Mouse (Mus musculus): Measurements from ENCODE around the gene Lclat1. TPM values are rescaled to one million over a fixed set of nuclear protein-coding genes. Genes with fewer than 3 reads are reported as not detected.

Lclat1 gene
- polyA plus RNA-seq, 1 experiment from 2014 or later = 15.2 TPM

DNA sequence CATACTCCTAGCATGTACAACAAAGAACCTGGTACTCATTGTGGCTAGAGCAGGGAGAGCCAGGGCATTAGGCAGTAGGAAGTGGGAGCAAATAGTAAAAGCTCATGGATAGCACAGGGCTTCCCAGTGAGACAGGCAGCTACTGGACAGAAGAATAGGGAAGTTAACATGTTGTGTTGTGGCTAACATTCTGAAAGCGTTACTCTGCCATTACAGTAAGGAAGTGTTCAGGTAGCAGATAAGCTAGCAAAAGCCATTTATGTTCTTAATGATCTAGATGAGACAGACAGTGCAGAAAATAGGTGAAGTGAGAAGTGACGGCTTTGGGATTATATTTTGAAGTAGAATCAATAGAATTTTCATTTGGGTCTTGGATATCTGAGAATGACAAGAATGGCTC is 118.8 kb downstream of the Lclat1 start:
- H3K4me1 ChIP-seq (replicated peaks; ENCODE audit: control insufficient read depth, insufficient read depth, low read length) = no peaks in the 10 kb centered on the region; the same call in 1 of the 2 replicates
- WGBS = 91% methylated on average over 2 of the region's 2 CpGs
- ATAC-seq (replicated peaks; ENCODE audit: low FRiP score) = no peak

DNA sequence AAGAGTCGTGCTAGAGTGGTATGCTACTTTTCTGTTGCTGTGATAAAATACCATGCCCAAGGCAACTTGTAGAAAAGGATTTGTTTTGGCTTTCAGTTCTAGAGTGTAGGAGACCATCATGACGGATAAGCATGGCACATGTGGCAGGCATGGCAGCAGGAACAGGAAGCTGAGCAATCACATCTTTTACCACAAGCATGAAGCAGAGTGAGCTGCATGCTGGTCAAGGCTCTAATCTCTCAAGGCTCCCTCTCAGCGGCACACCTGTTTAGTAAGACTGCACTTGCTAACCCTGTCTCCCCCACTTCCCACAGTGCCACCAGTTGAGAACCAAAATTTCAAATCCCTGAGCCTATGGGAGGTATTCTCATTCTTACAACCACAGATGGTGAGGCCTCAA is 119.6 kb downstream of the Lclat1 start:
- Histone ChIP-seq H3K9me3 (ENCODE audit: control insufficient read depth, low read length) (no peaks in the 10 kb centered on the region), H3K9ac (ENCODE audit: low read length) (no peak overlapping the region), H3K4me3 (ENCODE audit: low read depth, low read length) (no peak overlapping the region), H3K27ac (ENCODE audit: low read depth, low read length) (no peak overlapping the region), H3K4me2 (ENCODE audit: low read depth, low read length, severe bottlenecking) (no peak overlapping the region), H3K36me3 (ENCODE audit: control insufficient read depth, insufficient read depth, low read length) (no peaks in the 10 kb centered on the region), H3K4me1 (replicated peaks; ENCODE audit: control insufficient read depth, insufficient read depth, low read length) (no peaks in the 10 kb centered on the region; the same call in 1 of the 2 replicates), H3K27me3 (ENCODE audit: control insufficient read depth, insufficient read depth, low read length) (no peaks in the 10 kb centered on the region)
- WGBS = 92% methylated on average over 3 of the region's 3 CpGs
- no peak for ATAC-seq (replicated peaks; ENCODE audit: low FRiP score)
- no peak for DNase-seq (ENCODE audit: low spot score)

More for the DNA sequence above, 118.8 kb downstream of the Lclat1 start:
- no peak overlapping the region for H3K27ac ChIP-seq (ENCODE audit: low read depth, low read length)
- H3K4me3 ChIP-seq (ENCODE audit: low read depth, low read length) = no peak overlapping the region
- H3K4me2 ChIP-seq (ENCODE audit: low read depth, low read length, severe bottlenecking) = no peak overlapping the region
- DNase-seq (ENCODE audit: low spot score) = no peak
- H3K36me3 ChIP-seq (ENCODE audit: control insufficient read depth, insufficient read depth, low read length) = no peaks in the 10 kb centered on the region
- H3K27me3 ChIP-seq (ENCODE audit: control insufficient read depth, insufficient read depth, low read length) = no peaks in the 10 kb centered on the region
- no peaks in the 10 kb centered on the region for H3K9me3 ChIP-seq (ENCODE audit: control insufficient read depth, low read length)
- no peak overlapping the region for H3K9ac ChIP-seq (ENCODE audit: low read length)

DNA sequence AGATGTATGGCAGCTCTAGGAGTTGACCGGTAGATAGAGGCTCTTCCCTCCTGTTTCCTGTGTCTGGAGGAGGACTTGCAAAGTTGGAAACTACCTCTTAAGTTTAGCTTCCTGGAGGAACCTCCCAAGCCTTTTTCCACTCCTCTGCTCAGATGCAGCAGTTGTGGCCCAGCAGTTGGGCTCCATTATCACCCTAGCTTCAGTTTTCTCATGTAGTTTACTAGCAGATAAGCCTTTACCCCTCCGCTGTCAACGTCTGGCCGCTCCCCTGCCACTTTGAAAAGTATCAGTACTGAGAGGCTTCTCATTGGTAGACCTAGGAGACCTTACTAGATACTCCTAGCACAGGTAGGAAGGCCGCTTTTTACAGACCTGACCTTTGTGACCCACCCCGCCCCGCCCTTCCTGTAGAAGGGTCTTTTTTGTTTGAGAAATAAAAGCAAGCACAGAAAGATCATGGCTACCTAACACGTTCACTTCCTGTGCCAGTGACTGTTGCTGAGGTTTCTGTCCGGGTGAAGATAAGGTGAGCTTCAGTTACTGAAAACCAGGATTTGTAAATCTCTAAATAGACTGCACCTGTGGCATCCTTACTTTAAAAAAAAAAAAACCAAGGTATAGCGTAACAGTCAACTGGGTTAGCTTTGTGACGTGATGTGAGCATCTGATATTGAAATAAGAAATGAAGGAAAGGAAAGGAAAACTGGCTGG is 121.8 kb downstream of the Lclat1 start:
- Histone ChIP-seq H3K9me3 (ENCODE audit: control insufficient read depth, low read length) (no peaks in the 10 kb centered on the region), H3K4me1 (replicated peaks; ENCODE audit: control insufficient read depth, insufficient read depth, low read length) (no peaks in the 10 kb centered on the region; the same call in 1 of the 2 replicates), H3K4me2 (ENCODE audit: low read depth, low read length, severe bottlenecking) (no peak overlapping the region), H3K4me3 (ENCODE audit: low read depth, low read length) (no peak overlapping the region), H3K9ac (ENCODE audit: low read length) (no peak overlapping the region), H3K27ac (ENCODE audit: low read depth, low read length) (no peak overlapping the region), H3K27me3 (ENCODE audit: control insufficient read depth, insufficient read depth, low read length) (no peaks in the 10 kb centered on the region), H3K36me3 (ENCODE audit: control insufficient read depth, insufficient read depth, low read length) (no peaks in the 10 kb centered on the region)
- WGBS = 90% methylated on average over 11 of the region's 11 CpGs
- DNase-seq (ENCODE audit: low spot score) (no peak), ATAC-seq (replicated peaks; ENCODE audit: low FRiP score) (no peak)

DNA sequence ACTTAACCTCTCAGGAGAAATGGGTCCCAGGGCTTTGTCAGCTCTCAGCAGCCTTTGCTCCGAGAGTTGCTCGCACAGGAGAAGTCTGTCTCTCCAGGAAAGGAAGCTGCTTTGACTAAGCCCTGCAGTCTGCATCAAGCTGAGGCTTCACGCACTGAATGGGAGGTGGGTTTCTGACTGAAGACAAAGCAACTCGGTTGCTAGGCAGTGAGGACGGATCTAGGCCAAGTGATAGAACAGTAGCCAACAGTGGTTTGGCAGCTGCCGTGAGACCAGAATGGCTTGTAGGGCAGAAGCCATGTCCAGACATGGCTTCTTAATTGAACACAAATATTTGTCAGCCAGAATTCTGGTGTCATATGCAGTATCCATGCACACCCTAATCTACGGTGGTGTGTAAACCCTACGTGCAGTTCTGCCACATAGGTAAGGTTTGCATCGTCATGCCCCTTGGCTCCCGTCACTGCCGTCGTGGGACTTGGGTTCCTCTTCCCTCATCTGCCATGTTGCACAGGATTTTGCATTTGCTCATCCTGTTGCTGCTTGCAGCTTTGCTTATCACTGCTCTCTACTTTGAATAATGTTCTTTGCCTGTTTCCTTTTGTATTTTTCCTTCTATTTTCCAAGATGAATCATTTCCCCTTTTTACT is 122.7 kb downstream of the Lclat1 start:
- no peak overlapping the region for H3K9ac ChIP-seq (ENCODE audit: low read length)
- H3K27ac ChIP-seq (ENCODE audit: low read depth, low read length) = no peak overlapping the region
- H3K4me2 ChIP-seq (ENCODE audit: low read depth, low read length, severe bottlenecking) = no peak overlapping the region
- no peak overlapping the region for H3K4me3 ChIP-seq (ENCODE audit: low read depth, low read length)
- DNase-seq (ENCODE audit: low spot score) = no peak
- H3K9me3 ChIP-seq (ENCODE audit: control insufficient read depth, low read length) = no peaks in the 10 kb centered on the region
- no peaks in the 10 kb centered on the region; the same call in 1 of the 2 replicates for H3K4me1 ChIP-seq (replicated peaks; ENCODE audit: control insufficient read depth, insufficient read depth, low read length)
- H3K36me3 ChIP-seq (ENCODE audit: control insufficient read depth, insufficient read depth, low read length) = no peaks in the 10 kb centered on the region
- 79% methylated on average over 12 of the region's 12 CpGs for WGBS
- no peak for ATAC-seq (replicated peaks; ENCODE audit: low FRiP score)
- H3K27me3 ChIP-seq (ENCODE audit: control insufficient read depth, insufficient read depth, low read length) = no peaks in the 10 kb centered on the region

DNA sequence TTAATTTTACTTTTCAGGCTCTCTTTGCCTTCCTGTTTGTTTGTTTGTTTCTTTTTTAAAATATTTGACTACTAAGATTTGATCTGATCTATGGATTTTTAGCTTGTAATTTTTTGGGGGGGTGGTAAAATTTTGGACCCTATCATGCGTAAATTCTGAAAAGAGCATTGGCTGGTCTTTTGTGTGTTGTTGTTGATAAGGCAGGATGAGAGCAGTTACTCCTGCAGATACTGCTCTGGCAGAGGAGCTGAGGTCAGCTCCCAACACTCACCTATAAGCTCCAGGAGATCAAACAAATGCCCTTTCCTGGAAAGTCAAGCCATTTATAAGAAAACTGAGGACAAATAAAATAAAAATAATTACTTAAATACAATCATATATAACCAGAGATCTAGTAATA is 123.6 kb downstream of the Lclat1 start:
- Histone ChIP-seq H3K27ac (ENCODE audit: low read depth, low read length) (no peak overlapping the region), H3K27me3 (ENCODE audit: control insufficient read depth, insufficient read depth, low read length) (no peaks in the 10 kb centered on the region), H3K9ac (ENCODE audit: low read length) (no peak overlapping the region), H3K9me3 (ENCODE audit: control insufficient read depth, low read length) (no peaks in the 10 kb centered on the region), H3K4me3 (ENCODE audit: low read depth, low read length) (no peak overlapping the region), H3K36me3 (ENCODE audit: control insufficient read depth, insufficient read depth, low read length) (no peaks in the 10 kb centered on the region), H3K4me2 (ENCODE audit: low read depth, low read length, severe bottlenecking) (no peak overlapping the region), H3K4me1 (replicated peaks; ENCODE audit: control insufficient read depth, insufficient read depth, low read length) (no peaks in the 10 kb centered on the region)
- no peak for DNase-seq (ENCODE audit: low spot score)
- 94% methylated on average over 1 of the region's 1 CpGs for WGBS
- ATAC-seq (replicated peaks; ENCODE audit: low FRiP score) = no peak

GRCm38 (mm10) chr17:73232593-73232992 is 124.8 kb downstream of the Lclat1 start:
- Histone ChIP-seq H3K4me2 (ENCODE audit: low read depth, low read length, severe bottlenecking) (no peak overlapping the region), H3K27me3 (ENCODE audit: control insufficient read depth, insufficient read depth, low read length) (no peaks in the 10 kb centered on the region), H3K4me1 (replicated peaks; ENCODE audit: control insufficient read depth, insufficient read depth, low read length) (no peaks in the 10 kb centered on the region), H3K27ac (ENCODE audit: low read depth, low read length) (no peak overlapping the region), H3K9ac (ENCODE audit: low read length) (no peak overlapping the region), H3K9me3 (ENCODE audit: control insufficient read depth, low read length) (no peaks in the 10 kb centered on the region), H3K36me3 (ENCODE audit: control insufficient read depth, insufficient read depth, low read length) (no peaks in the 10 kb centered on the region), H3K4me3 (ENCODE audit: low read depth, low read length) (no peak overlapping the region)
- no peak for DNase-seq (ENCODE audit: low spot score)
- 97% methylated on average over 2 of the region's 2 CpGs for WGBS
- no peak for ATAC-seq (replicated peaks; ENCODE audit: low FRiP score)

DNA sequence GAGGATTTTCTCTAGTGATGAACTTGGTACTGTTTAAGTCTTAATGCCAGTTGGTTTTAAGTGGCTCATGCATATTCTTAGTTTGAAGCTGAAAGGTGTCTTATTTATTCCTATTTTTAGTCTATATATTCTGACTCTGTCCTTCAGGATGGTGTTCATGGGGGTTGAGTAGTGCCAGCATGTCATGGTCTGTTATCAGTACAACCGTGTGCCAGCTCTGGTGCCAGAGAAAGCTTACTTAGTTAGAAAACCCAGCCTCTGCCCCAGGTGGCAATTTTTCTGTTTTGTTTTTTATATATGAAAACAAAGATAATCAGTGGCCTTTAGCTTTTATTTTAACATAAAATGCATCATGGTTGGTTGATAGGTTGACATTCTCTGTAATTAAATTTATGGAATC is 126.2 kb downstream of the Lclat1 start:
- Histone ChIP-seq H3K27ac (ENCODE audit: low read depth, low read length) (no peak overlapping the region), H3K4me2 (ENCODE audit: low read depth, low read length, severe bottlenecking) (no peak overlapping the region), H3K4me1 (replicated peaks; ENCODE audit: control insufficient read depth, insufficient read depth, low read length) (no peaks in the 10 kb centered on the region), H3K9me3 (ENCODE audit: control insufficient read depth, low read length) (no peaks in the 10 kb centered on the region), H3K27me3 (ENCODE audit: control insufficient read depth, insufficient read depth, low read length) (no peaks in the 10 kb centered on the region), H3K4me3 (ENCODE audit: low read depth, low read length) (no peak overlapping the region), H3K9ac (ENCODE audit: low read length) (no peak overlapping the region), H3K36me3 (ENCODE audit: control insufficient read depth, insufficient read depth, low read length) (no peaks in the 10 kb centered on the region)
- no peak for DNase-seq (ENCODE audit: low spot score)
- no peak for ATAC-seq (replicated peaks; ENCODE audit: low FRiP score)
- 90% methylated on average over 1 of the region's 1 CpGs for WGBS

DNA sequence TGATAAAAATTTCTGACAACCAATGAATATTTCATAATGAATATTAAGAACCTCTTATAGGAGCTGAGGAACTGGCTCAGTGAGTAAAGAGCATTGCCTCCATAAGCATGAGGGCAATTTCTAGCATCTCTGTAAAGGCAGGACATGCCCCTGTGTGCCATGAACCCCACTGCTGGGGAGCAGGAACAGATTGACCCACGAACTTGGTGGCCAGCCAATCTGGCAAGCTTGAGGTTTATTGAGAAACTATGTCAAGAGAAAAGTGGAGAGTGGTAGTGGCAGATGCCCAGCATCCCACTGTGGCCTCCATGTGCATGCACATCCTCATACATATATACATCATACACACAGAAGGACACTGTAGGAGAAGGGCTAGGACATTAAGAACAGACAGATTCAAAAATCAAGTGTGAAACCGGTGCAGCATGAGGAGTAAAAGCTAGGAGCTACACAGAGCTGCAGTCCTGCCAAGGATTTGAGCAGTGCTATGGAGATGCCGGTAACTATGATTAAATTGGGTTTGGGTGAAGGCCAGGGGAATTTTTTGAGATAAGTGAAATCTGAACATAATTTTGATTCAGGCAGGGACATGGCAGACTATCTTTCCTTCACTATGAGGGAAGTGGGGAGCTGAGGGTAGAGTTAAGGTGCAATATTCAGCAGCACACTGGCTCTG is 129.5 kb downstream of the Lclat1 start:
- H3K9me3 ChIP-seq (ENCODE audit: control insufficient read depth, low read length) = no peaks in the 10 kb centered on the region
- H3K27me3 ChIP-seq (ENCODE audit: control insufficient read depth, insufficient read depth, low read length) = no peaks in the 10 kb centered on the region
- DNase-seq (ENCODE audit: low spot score) = no peak
- H3K4me3 ChIP-seq (ENCODE audit: low read depth, low read length) = no peak overlapping the region
- no peak overlapping the region for H3K27ac ChIP-seq (ENCODE audit: low read depth, low read length)
- 92% methylated on average over 3 of the region's 3 CpGs for WGBS
- ATAC-seq (replicated peaks; ENCODE audit: low FRiP score) = no peak
- H3K9ac ChIP-seq (ENCODE audit: low read length) = no peak overlapping the region
- H3K36me3 ChIP-seq (ENCODE audit: control insufficient read depth, insufficient read depth, low read length) = no peaks in the 10 kb centered on the region
- H3K4me1 ChIP-seq (replicated peaks; ENCODE audit: control insufficient read depth, insufficient read depth, low read length) = no peaks in the 10 kb centered on the region
- no peak overlapping the region for H3K4me2 ChIP-seq (ENCODE audit: low read depth, low read length, severe bottlenecking)
